Mouse (Mus musculus) cerebellum, postnatal 4 days (tissue): ENCODE results near the gene Nudt16l1.

Experiments
- DNase-seq, 2 experiments: peaks; one replicate each; pipeline ENCODE4 v3.0.0; 2022; ENCODE audit warnings: low spot score in 2 of 2, mixed read lengths in 1 of 2

The Nudt16l1 gene

GRCm38 (mm10) chr16:4938461-4938860, at the start of gene Nudt16l1:
Gene Nudt16l1, plus strand, starts transcription at chr16:4938761.
- no peak for DNase-seq

DNA sequence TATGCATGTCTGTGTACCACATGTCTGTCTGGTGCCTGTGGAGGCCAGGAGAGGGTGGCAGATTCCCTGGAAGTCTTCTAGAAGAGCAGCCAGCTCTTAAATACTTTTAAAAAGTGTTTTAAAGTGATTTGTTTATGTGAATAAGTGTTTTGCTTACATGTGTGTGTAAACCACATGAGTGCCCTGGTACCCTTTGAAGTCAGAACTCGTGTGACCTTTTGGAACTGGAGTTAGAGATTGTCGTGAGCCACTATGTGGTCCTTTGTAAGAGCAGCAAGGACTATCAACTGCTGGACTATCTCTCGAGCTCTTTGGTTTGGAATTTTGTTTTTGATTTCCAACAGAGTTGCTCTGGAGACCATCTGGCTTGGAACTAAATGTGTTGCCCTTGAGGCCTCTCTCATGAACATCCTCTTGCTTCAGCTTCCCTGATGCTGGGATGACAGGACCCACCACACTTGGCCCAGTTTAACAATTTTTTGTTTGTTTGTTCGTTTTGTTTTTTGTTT, 48.3 kb upstream of the Nudt16l1 start:
- no peak for DNase-seq

DNA sequence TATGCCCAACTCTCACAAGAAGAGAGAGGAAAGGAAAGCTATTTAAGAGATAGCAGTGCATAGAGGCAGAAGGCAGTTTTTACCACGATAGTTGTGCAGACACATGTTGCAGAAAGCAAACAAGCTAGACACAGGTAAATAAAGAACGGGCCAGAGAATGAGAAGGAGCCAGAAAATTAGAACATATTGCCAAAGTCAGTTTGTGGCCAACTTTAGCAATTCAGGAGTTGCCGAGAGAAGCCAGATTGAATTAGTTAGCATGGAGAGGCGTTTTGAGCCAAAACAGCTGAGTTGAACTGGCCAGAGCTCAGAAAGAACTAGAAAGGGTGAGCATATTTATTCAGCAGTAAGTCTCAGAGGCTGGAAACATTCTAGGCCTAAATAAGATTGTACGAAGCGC, 46.4 kb upstream of the Nudt16l1 start:
- no peak for DNase-seq

GRCm38 (mm10) chr16:4894201-4894908, 44.2 kb upstream of the Nudt16l1 start:
- no peak for DNase-seq

GRCm38 (mm10) chr16:4896249-4897027, 42.1 kb upstream of the Nudt16l1 start:
- DNase-seq: no peak

- no peak for DNase-seq
Observed at GRCm38 (mm10) chr16:4897146-4897730, 41.3 kb upstream of the Nudt16l1 start.

- no peak for DNase-seq
Observed at GRCm38 (mm10) chr16:4898881-4899280, 39.7 kb upstream of the Nudt16l1 start.

DNA sequence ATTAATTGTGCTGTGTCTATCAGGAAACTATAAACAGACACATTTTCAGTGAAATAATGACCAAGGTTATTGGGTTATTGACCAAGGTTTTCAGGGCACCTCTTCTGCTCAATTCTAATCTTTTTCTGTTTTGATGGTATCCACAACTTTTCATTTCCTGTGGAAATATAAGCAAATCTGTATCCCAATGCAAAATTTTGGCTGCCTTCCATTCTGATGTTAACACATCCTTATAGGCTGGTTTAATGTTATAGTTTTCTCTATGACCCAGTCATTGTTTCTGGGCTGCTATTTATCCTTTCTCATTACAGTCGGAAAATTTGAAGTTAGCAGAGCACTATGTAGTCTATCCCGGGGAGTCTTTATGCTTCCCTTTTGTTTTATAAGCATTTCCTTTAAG, 38.9 kb upstream of the Nudt16l1 start:
- DNase-seq: no peak

DNA sequence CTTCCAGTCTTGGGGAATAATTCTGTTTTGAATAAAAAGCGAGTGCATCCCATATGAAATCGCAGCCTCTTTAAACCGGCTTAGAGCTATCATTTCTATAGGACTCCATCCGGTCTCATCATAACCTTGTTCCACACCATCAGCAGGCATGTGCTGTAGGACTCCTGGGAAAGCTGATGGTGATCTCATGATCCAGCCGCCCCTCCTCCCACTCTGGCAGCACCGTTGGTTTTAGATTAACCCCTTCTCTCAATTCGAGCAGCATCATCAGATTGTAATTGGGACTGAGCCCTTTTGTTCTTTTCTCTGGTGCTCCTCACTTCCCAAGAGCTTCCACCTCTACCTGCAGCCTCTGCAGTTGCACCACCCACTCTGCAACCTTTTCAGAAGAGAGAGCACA, 37.4 kb upstream of the Nudt16l1 start:
- no peak for DNase-seq

DNA sequence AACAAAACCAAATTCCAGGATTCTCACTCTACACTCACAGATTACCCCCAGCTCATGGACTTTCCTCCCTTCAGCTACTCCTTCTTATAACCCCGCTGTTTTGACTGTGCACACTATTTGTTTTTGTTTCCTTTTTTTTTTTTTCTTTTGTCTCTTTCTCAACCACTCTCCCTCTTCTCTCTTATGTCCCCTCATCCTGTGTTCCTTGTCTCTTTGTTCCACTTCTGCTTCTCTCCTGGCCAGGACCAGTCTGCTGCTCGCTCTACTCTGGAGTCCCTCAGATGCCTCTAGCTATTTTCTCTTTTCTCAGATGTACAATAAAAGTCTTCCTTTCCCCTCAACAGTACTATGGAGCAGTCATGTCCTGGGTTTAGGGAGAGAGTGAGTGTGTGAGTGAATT, 36.2 kb upstream of the Nudt16l1 start:
- no peak for DNase-seq

DNA sequence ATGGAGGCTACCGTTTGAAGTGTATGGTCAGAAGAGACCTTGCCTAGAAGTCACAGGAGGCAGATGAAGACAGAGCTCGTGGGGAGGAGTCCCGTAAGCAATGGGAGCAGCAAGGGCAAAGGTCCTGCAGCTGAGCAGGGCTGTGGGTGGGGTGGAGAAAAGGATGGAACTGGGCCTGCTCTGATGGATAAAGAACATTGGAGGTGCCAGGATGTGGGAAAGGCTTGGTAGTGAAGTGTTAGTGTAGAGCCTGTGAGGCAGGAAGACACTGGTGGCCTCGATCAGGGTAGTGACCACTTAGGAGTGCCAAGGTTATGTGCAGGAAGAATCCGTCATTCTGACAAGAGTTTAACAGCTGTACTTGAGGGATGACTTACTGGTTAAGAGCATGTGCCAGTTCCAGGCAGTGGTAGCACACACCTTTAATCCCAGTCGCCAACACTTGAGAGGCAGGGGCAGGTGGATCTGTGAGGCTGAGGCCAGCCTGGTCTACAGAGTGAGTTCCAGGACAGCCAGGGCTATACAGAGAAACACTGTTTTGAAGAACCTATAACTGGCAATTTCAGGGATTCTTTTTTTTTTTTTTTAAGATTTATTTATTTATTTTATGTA, 35.0 kb upstream of the Nudt16l1 start:
- DNase-seq: no peak

DNA sequence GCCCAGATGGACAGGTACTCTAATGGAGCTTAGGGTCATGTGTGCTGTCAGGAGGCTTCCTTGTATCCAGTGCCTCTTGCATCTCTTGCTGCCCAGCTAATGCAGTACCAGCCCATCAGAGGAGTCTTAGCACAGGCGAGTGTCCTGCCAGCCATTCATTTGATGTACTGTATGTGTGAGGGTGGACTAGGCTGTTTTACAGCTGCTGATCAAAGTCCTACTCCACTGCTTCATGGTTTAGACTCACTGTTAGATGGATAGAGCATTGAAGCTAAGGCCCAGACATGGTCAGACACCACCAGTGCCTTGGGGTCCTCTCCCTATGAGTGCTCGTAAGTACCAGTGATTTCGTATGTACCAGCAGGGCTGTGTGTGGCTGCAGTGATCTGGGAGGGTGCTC, 33.7 kb upstream of the Nudt16l1 start:
- DNase-seq: no peak

GRCm38 (mm10) chr16:4905591-4905990, 33.0 kb upstream of the Nudt16l1 start:
- no peak for DNase-seq

DNA sequence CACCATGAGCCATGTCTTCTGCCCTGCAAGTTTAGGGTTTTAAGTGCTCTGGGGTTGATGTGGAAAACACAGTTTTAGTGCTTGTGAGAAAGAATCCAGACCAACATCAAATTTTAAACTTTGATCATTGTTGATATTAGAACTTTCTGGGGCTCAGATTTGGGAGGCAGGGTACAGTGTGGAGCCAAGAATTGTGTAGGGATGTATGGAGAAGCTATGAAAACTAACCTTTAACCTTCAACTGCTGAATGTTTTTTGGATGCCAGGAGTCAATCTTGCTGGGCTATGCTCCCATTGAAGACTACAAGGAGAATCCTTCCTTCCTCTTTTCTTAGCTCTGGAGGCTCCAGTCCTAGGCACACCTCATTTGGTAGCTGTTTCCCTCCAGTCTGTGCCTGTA, 32.0 kb upstream of the Nudt16l1 start:
- no peak for DNase-seq

DNA sequence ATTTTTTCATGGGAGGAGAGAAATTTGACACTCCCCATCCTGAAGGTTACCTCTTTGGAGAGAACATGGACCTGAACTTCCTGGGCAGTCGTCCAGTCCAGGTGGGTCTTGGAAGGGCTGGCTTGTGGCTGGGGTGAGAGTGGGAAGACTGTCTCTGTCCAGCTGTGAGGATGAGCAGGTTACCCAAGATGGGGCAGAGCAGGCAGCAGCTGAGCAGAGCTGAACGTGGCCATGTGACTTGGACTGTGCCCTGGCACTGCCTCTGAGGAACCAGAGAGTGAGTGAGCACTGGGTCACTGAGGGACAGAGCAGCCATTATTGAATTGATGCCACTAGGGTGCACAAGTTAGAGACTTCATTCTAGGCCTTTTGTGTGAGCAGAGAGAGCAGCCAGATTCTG, 31.2 kb upstream of the Nudt16l1 start:
- DNase-seq: no peak

DNA sequence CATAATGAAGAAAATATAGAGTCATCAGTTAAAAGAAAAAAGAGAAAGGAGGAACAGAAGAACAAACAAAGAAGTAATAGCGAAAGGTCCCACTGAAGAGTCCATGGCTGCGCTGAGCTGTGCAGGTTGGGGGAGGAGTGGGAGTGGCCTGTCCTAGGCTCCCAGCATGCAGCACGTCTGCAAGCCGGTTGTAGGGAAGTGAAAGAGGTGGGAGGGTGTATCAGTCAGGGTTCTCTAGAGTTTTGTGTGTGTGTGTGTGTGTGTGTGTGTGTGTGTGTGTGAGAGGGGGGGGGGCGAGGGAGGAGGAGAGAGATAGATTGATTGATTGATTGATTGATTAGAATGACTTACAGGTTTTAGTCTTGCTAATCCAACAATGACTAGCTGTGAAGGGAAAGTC, 30.6 kb upstream of the Nudt16l1 start:
- DNase-seq: no peak

DNA sequence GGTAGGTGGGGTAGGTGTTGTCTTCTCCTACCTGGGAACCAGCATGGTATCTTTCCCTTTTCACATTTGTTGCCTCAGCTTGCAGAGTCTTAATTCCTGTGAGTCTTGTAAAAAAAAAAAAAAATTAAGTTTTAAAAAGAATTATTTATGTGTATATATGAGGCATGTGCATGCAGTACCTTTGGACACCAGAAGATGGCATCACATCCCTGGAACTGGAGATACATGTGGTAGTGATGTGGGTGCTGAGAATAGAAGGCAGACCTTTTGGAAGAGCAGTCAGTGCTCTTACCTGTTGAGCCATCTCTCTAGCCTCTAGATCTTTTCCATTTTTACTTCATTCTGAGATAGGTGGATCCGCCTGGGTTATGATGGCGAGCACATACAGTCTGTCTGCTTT, 28.8 kb upstream of the Nudt16l1 start:
- DNase-seq: no peak

DNA sequence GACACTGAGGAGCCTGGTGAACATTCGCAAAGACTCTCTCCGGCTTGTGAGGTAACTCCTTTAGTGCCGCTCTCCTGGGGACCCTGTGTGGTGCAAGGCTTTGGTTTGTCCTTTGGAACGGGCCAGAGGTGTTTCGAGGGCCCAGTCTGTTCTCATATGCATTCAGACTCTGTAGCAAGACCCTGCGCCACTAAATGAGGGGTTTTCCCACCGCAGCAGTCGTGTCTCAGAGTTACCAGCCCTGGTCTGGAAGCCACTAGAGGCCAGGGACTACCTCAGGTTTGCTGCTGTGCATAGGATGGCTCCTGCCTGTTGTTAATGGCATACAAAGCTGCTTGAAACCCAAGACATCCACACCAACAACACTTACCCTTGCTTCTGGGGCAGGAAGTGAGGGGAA, 27.8 kb upstream of the Nudt16l1 start:
- no peak for DNase-seq

DNA sequence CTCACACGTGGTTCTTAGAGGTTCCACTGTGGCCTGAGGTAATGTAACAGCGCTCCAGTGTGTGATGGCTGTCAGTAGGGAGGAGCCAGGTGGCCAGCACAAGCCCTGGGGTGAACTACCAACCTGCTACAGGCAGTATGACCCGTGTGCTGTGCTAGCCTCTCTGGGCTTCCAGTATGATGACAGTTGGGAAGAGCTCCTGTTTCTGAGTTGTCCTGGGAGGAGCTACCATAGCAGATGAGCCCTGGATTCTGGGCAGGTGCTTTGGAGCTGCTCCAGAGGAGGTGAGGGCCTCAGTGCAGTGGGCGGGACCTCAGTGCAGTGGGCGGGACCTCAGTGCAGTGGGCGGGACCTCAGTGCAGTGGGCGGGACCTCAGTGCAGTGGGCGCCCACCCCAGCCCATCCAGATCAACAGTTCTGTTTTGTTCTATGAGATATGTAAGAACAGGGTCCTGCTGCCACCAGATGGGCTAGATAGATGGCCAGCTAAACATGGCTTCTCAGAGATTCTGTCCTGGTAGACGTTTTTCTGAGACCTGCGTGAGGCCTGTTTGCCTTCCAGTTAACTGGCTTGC, 26.4 kb upstream of the Nudt16l1 start:
- no peak for DNase-seq

DNA sequence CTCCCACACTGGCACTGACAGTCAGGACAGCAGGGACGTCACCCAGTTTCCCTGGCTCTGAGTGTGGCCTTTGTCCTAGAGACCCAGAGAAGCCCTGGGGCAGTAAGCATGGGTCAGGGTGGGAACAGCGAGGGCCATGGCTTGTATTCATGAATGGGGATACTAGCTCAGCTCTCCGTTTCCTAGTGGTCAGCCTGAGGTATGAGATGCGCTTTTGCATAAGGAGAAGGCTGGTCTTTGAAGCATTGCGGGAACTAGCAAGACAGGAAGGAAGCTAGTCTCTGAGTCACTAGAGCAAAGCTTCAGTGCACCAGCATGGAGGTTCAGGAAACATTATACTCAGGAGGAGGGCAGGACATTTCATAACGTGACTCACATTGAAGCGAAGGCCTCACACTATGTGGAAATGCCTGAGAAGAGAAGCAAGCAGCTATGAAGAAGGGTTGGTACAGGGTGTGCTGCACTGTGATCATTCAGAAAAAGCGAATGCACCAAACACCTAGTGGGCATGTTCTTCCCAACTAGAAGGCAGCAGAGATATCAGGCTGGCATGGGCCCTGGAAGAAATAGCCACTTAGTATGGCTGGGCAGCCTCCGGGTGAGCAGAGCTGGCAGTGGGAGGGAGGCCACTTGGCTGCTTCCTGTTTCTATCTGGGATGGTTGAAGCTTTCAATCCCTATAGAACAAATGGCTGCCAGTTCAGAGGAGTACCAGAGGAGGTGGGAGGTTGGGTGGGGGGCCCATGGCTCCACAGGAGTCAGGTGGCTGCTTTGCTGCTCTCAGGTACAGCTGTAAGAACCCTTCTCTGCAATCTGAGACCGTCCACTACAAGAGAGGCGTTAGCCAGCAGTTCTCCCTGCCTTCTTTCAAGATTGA, 25.4 kb upstream of the Nudt16l1 start:
- DNase-seq: no peak
